Mouse (Mus musculus): Measurements from ENCODE around the gene Phlda3.

- TF ChIP-seq CTCF (IDR thresholded peaks at IDR 0.05; ENCODE audit: control insufficient read depth, insufficient read depth, insufficient replicate concordance, low read depth, low read length), result no peak
- TF ChIP-seq POLR2A (IDR thresholded peaks at IDR 0.05; ENCODE audit: control insufficient read depth, low read depth, low read length), result no peak
Observed at GRCm38 (mm10) chr1:135734225-135734937, 31.5 kb upstream of the Phlda3 start.
